Mouse (Mus musculus) effector memory CD4-positive, alpha-beta T cell, adult 5 months (primary cell): ENCODE data around the gene Defb9. TPM values are rescaled to one million over a fixed set of nuclear protein-coding genes. Genes with fewer than 3 reads are reported as not detected.

Source experiments
- polyA plus RNA-seq: library from polyadenylated mRNA; unstranded; fragments of 100-300 nt; shearing (Covaris generic); gene quantifications from one replicate; pipeline ENCODE4 v1.2.1, GENCODE M21; 2017

The Defb9 gene
- not detected for polyA plus RNA-seq

DNA sequence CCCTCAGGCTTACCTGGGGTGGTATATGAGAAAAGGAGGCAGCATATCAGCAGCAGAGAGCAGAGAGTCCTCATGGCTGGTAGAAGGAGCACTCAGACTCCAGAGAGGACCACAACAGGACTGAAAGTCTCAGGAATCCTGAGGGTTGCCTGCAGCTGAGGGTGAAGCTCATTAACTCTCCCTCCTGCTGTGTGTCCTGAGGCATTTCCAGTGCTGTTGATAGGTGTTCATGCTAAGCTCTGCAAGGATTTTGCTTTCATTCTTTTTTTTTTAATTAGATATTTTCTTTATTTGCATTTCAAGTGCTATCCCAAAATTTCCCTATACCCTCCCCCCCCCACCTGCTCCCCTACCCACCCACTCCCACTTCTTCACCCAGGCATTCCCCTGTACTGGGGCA, at the start of gene Defb9:
Gene Defb9, minus strand, starts transcription at position 101 of the 400 bp plus-strand sequence.

DNA sequence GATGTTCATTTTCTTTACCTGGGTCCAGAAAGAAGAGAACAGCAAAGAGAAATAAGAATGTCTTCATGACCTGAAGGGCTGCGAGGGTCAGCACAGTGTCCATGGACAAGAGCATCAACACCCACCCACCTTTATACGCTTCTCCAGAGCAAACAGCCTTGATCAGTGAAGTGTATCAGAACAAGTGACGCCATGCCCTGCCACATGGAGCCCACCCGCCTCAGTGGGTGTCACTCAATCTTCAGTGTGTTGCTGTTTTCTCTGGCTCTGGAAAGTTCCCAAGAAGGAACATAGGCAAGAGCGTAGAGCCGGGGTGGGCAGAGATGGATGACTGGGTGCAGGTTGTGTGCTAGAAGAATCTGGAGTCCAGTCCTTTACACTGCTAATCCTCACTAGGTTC, 47.4 kb upstream of the Defb9 start, which contains the start of gene Defb15:
Gene Defb15, minus strand, starts transcription at position 101 of the 400 bp plus-strand sequence.

GRCm38 (mm10) chr8:21906290-21906689, 21.1 kb upstream of the Defb9 start, which contains the start of gene Defb11:
TSS of gene Defb11 (minus strand) at chr8:21906412.

GRCm38 (mm10) chr8:21858586-21858985, 26.6 kb downstream of the Defb9 start, which contains the start of gene Defb10:
TSS of gene Defb10 (plus strand) at chr8:21858901.

Other genes starting within 250 kb of the Defb9 start
- gene Defa17, start 229.6 kb downstream of the Defb9 start, polyA plus RNA-seq: not detected
- gene Defa34, start 219.6 kb downstream of the Defb9 start, polyA plus RNA-seq: not detected
- not detected for gene AY761184, start 181.8 kb downstream of the Defb9 start, polyA plus RNA-seq
- not detected for gene Defa24, start 150.9 kb downstream of the Defb9 start, polyA plus RNA-seq
- not detected for gene Defb50, start 61.9 kb downstream of the Defb9 start, polyA plus RNA-seq
- gene Defb2, start 45.5 kb downstream of the Defb9 start, polyA plus RNA-seq: not detected
- gene Defb10, start 26.5 kb downstream of the Defb9 start, polyA plus RNA-seq: not detected
- not detected for gene Defb11, start 21.0 kb upstream of the Defb9 start, polyA plus RNA-seq
- not detected for gene Defb15, start 47.3 kb upstream of the Defb9 start, polyA plus RNA-seq
- gene Defb35, start 52.9 kb upstream of the Defb9 start, polyA plus RNA-seq: not detected
- gene Defb13, start 61.3 kb upstream of the Defb9 start, polyA plus RNA-seq: not detected
- not detected for gene Fam90a1a, start 73.3 kb upstream of the Defb9 start, polyA plus RNA-seq
- gene Ccdc70, start 84.4 kb upstream of the Defb9 start, polyA plus RNA-seq: not detected
- 0.05 TPM for gene Atp7b, start 174.9 kb upstream of the Defb9 start, polyA plus RNA-seq
- 10.2 TPM for gene Alg11, start 175.3 kb upstream of the Defb9 start, polyA plus RNA-seq
- gene Nek5, start 239.6 kb upstream of the Defb9 start, polyA plus RNA-seq: not detected